In the genomic region with DNA sequence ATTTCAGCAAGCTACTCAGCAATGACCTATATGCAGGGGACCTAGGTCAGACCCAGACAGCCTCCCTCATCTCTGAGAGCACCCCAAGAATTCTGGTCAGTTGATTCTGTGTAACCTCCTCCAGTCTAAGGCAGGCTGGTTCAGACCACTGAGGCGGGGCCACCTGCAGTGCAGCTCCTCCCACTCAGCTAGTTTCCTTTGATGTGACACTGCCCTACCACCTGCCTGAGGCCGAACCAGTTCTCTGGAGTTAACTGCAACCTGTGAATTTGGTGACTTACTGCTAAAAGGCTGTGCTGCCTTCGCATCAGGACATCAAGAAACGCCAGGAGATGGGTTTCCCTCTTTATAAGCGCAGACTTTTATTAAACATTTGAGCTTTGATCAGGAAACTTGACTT, we compare ENCODE assay signal across 24 mouse cellular contexts.
DNase-seq lines count a peak whose midpoint lies in the region; ATAC-seq and TF ChIP-seq lines count a peak whose summit lies in the region.
"Had no signal": no experiment of that assay in that cellular context is flagged by ENCODE, and none has a peak within 500 bp of the region (broad histone marks: within the 10 kb centered on the region; RNA-seq: fewer than 3 reads in every experiment).

No protein-coding gene starts in this region.

- ATAC-seq in embryonic facial prominence, embryonic 12.5 days (ENCODE audit: insufficient number of reproducible peaks, insufficient read depth, low FRiP score, low TSS enrichment): peak; percentile 22; the same call in 1 of the 2 replicates
- ATAC-seq: forebrain, embryonic 13.5 days; forebrain, postnatal 0 days; intestine, postnatal 0 days; Patski had no signal

- H3K4me3 ChIP-seq in embryonic facial prominence, embryonic 12.5 days: no peak overlapping the region
- no peak overlapping the region for H3K4me3 ChIP-seq in embryonic facial prominence, embryonic 10.5 days
- H3K4me3 ChIP-seq in E14TG2a.4 (replicated peaks; ENCODE audit: low read length) (peak overlapping the region; percentile 53), ES-E14 (ENCODE audit: insufficient read depth in 1 of 2, low read depth in 1 of 2, low read length in 2 of 2, poor library complexity in 1 of 2, severe bottlenecking in 1 of 2) (peak overlapping the region in 1 of 2 experiments; percentile 9; a peak in 1 of 4 replicates)
- H3K4me3 ChIP-seq: embryonic facial prominence, embryonic 13.5 days; erythroblast, embryonic 14.5 days; forebrain, embryonic 13.5 days; gastrocnemius, adult 2 months; hindbrain, embryonic 12.5 days; hindbrain, embryonic 15.5 days had no signal

- no peaks in the 10 kb centered on the region for H3K27me3 ChIP-seq in embryonic facial prominence, embryonic 12.5 days
- no peaks in the 10 kb centered on the region for H3K27me3 ChIP-seq in embryonic facial prominence, embryonic 10.5 days (replicated peaks; ENCODE audit: low read depth, poor library complexity, severe bottlenecking)
- no peaks in the 10 kb centered on the region for H3K27me3 ChIP-seq in E14TG2a.4 (ENCODE audit: insufficient read depth, low read length)
- H3K27me3 ChIP-seq: embryonic facial prominence, embryonic 13.5 days; forebrain, embryonic 13.5 days; hindbrain, embryonic 12.5 days; hindbrain, embryonic 15.5 days; Patski had no signal

- H3K36me3 ChIP-seq in embryonic facial prominence, embryonic 12.5 days: no peaks in the 10 kb centered on the region
- H3K36me3 ChIP-seq in embryonic facial prominence, embryonic 10.5 days (replicated peaks): no peaks in the 10 kb centered on the region
- H3K36me3 ChIP-seq in E14TG2a.4 (ENCODE audit: insufficient read depth, low read length): 0 out of 2 replicates have a peak, but pooled peaks cover 3% of the 10 kb centered on the region
- no peaks in the 10 kb centered on the region; the same call in 1 of the 2 replicates for H3K36me3 ChIP-seq in ES-E14 (ENCODE audit: control insufficient read depth, insufficient read depth, low read length, poor library complexity, severe bottlenecking)
- H3K36me3 ChIP-seq: embryonic facial prominence, embryonic 13.5 days; G1E; hindbrain, embryonic 12.5 days; hindbrain, embryonic 15.5 days had no signal

- H3K4me1 ChIP-seq in embryonic facial prominence, embryonic 12.5 days: no peaks in the 10 kb centered on the region
- H3K4me1 ChIP-seq in embryonic facial prominence, embryonic 10.5 days: no peaks in the 10 kb centered on the region
- H3K4me1 ChIP-seq in E14TG2a.4 (replicated peaks; ENCODE audit: low read depth, low read length) (peaks cover 28% of the 10 kb centered on the region), ES-E14 (ENCODE audit: control insufficient read depth in 2 of 2, insufficient read depth in 2 of 2, low read length in 2 of 2, poor library complexity in 1 of 2) (peaks cover 3 to 6% of the 10 kb centered on the region in 2 experiments; a peak in 2 of 4 replicates)
- H3K4me1 ChIP-seq: embryonic facial prominence, embryonic 13.5 days; forebrain, embryonic 13.5 days; hindbrain, embryonic 12.5 days; hindbrain, embryonic 15.5 days had no signal

- 66% methylated on average over 5 of the region's 5 CpGs for WGBS in embryonic facial prominence, embryonic 12.5 days
- 60% methylated on average over 5 of the region's 5 CpGs for WGBS in embryonic facial prominence, embryonic 10.5 days

- no peak overlapping the region for H3K4me2 ChIP-seq in embryonic facial prominence, embryonic 12.5 days (replicated peaks)
- H3K4me2 ChIP-seq: embryonic facial prominence, embryonic 13.5 days; forebrain, embryonic 13.5 days; heart, embryonic 11.5 days; hindbrain, embryonic 12.5 days; hindbrain, embryonic 15.5 days had no signal

- H3K9ac ChIP-seq in embryonic facial prominence, embryonic 12.5 days: no peak overlapping the region
- no peak overlapping the region for H3K9ac ChIP-seq in ES-E14 (ENCODE audit: insufficient read depth, low read depth, low read length, poor library complexity, severe bottlenecking)
- H3K9ac ChIP-seq: embryonic facial prominence, embryonic 13.5 days; forebrain, embryonic 13.5 days; forebrain, postnatal 0 days; hindbrain, embryonic 12.5 days; hindbrain, embryonic 15.5 days had no signal

- peaks cover 5% of the 10 kb centered on the region for H3K9me3 ChIP-seq in embryonic facial prominence, embryonic 12.5 days
- H3K9me3 ChIP-seq in embryonic facial prominence, embryonic 10.5 days: peaks cover 8% of the 10 kb centered on the region; the same call in 1 of the 2 replicates
- H3K9me3 ChIP-seq in E14TG2a.4 (ENCODE audit: low read length) (peaks cover 17% of the 10 kb centered on the region), ES-E14 (ENCODE audit: control insufficient read depth, insufficient read depth, low read depth, low read length) (no peaks in the 10 kb centered on the region)
- H3K9me3 ChIP-seq: hindbrain, embryonic 15.5 days had no signal

- no peak for DNase-seq in embryonic facial prominence, embryonic 10.5 days (ENCODE audit: low spot score)
- peak; percentile 53 for DNase-seq in ES-E14 (ENCODE audit: low read depth, low spot score)
- no peak for DNase-seq in thymus, postnatal 25 days
- DNase-seq in thymus, postnatal 36 days: no peak
- DNase-seq: adrenal gland, postnatal 10 days; adrenal gland, postnatal 36 days; cerebellum, adult 18-20 months; cerebellum, adult 9-10 months; cerebellum, postnatal 14 days; forebrain, postnatal 0 days; gastrocnemius, adult 2 months; gastrocnemius, postnatal 14 days; heart, adult 11 months had no signal

- no peak overlapping the region for H3K27ac ChIP-seq in embryonic facial prominence, embryonic 12.5 days
- no peak overlapping the region for H3K27ac ChIP-seq in embryonic facial prominence, embryonic 10.5 days (replicated peaks)
- H3K27ac ChIP-seq in ES-E14 (ENCODE audit: insufficient read depth, low read depth, low read length, poor library complexity, severe bottlenecking): no peak overlapping the region
- H3K27ac ChIP-seq: embryonic facial prominence, embryonic 13.5 days; forebrain, embryonic 13.5 days; gastrocnemius, adult 2 months; hindbrain, embryonic 12.5 days; hindbrain, embryonic 15.5 days had no signal

- in situ Hi-C loops in ES-E14 (cut with MboI; ENCODE audit: low sequenced_read_pairs in 2 of 2, unreplicated experiment in 2 of 2): no loop called here

- TF ChIP-seq CTCF in E14TG2a.4 (conservative IDR thresholded peaks at IDR 0.05; ENCODE audit: low read length): no peak

TF ChIP-seq in ES-E14, 5 proteins besides CTCF, POLR2A, EP300 and RAD21:
- no peak for TF ChIP-seq ZC3H11A (IDR thresholded peaks at IDR 0.05; ENCODE audit: borderline replicate concordance, low read depth, low read length)
- no peak for TF ChIP-seq MAFK (IDR thresholded peaks at IDR 0.05; ENCODE audit: insufficient read depth, low read depth, low read length)
- TF ChIP-seq CHD2 (IDR thresholded peaks at IDR 0.05; ENCODE audit: low read depth, low read length): no peak
- TF ChIP-seq HCFC1 (IDR thresholded peaks at IDR 0.05; ENCODE audit: borderline replicate concordance, insufficient read depth, low read length): no peak
- no peak for TF ChIP-seq ZNF384 (IDR thresholded peaks at IDR 0.05; ENCODE audit: low read depth, low read length)
